Mouse (Mus musculus): ENCODE data around the gene Syk. TPM values are rescaled to one million over a fixed set of nuclear protein-coding genes. Genes with fewer than 3 reads are reported as not detected.

The Syk gene
- polyA plus RNA-seq, 1 experiment from 2014 or later = 7.9 TPM

GRCm38 (mm10) chr13:52542636-52543035, 40.3 kb upstream of the Syk start:
- Histone ChIP-seq H3K4me3 (ENCODE audit: low read length) (no peak overlapping the region), H3K27ac (ENCODE audit: low read length) (no peak overlapping the region), H3K9ac (ENCODE audit: low read length) (no peak overlapping the region), H3K27me3 (ENCODE audit: control insufficient read depth, insufficient read depth, low read length) (no peaks in the 10 kb centered on the region), H3K36me3 (ENCODE audit: control insufficient read depth, insufficient read depth) (no peaks in the 10 kb centered on the region), H3K4me2 (ENCODE audit: low read depth, low read length) (no peak overlapping the region), H3K4me1 (ENCODE audit: control insufficient read depth, insufficient read depth, low read length) (no peaks in the 10 kb centered on the region), H3K9me3 (replicated peaks; ENCODE audit: control insufficient read depth, low read length) (no peaks in the 10 kb centered on the region)
- no peak for ATAC-seq (replicated peaks; ENCODE audit: extremely low read depth, insufficient read depth, low FRiP score)
- 42% methylated on average over 4 of the region's 4 CpGs for WGBS

GRCm38 (mm10) chr13:52546288-52546687, 36.7 kb upstream of the Syk start:
- Histone ChIP-seq H3K4me3 (ENCODE audit: low read length) (no peak overlapping the region), H3K9me3 (replicated peaks; ENCODE audit: control insufficient read depth, low read length) (no peaks in the 10 kb centered on the region), H3K36me3 (ENCODE audit: control insufficient read depth, insufficient read depth) (no peaks in the 10 kb centered on the region), H3K27ac (ENCODE audit: low read length) (no peak overlapping the region), H3K27me3 (ENCODE audit: control insufficient read depth, insufficient read depth, low read length) (no peaks in the 10 kb centered on the region), H3K9ac (ENCODE audit: low read length) (no peak overlapping the region), H3K4me2 (ENCODE audit: low read depth, low read length) (no peak overlapping the region), H3K4me1 (ENCODE audit: control insufficient read depth, insufficient read depth, low read length) (no peaks in the 10 kb centered on the region)
- ATAC-seq (replicated peaks; ENCODE audit: extremely low read depth, insufficient read depth, low FRiP score) = no peak
- 71% methylated on average over 6 of the region's 6 CpGs for WGBS

- Histone ChIP-seq H3K36me3 (ENCODE audit: control insufficient read depth, insufficient read depth) (no peaks in the 10 kb centered on the region), H3K9ac (ENCODE audit: low read length) (no peak overlapping the region), H3K27ac (ENCODE audit: low read length) (no peak overlapping the region), H3K4me3 (ENCODE audit: low read length) (no peak overlapping the region), H3K4me2 (ENCODE audit: low read depth, low read length) (no peak overlapping the region), H3K9me3 (replicated peaks; ENCODE audit: control insufficient read depth, low read length) (no peaks in the 10 kb centered on the region), H3K4me1 (ENCODE audit: control insufficient read depth, insufficient read depth, low read length) (no peaks in the 10 kb centered on the region), H3K27me3 (ENCODE audit: control insufficient read depth, insufficient read depth, low read length) (no peaks in the 10 kb centered on the region)
- no peak for ATAC-seq (replicated peaks; ENCODE audit: extremely low read depth, insufficient read depth, low FRiP score)
- WGBS = 65% methylated on average over 5 of the region's 5 CpGs
Measured at GRCm38 (mm10) chr13:52550690-52551193, 32.2 kb upstream of the Syk start.

GRCm38 (mm10) chr13:52551275-52551674, 31.7 kb upstream of the Syk start:
- H3K27me3 ChIP-seq (ENCODE audit: control insufficient read depth, insufficient read depth, low read length) = no peaks in the 10 kb centered on the region
- no peaks in the 10 kb centered on the region for H3K4me1 ChIP-seq (ENCODE audit: control insufficient read depth, insufficient read depth, low read length)
- no peak overlapping the region for H3K4me3 ChIP-seq (ENCODE audit: low read length)
- H3K4me2 ChIP-seq (ENCODE audit: low read depth, low read length) = no peak overlapping the region
- WGBS = 67% methylated on average over 9 of the region's 9 CpGs
- no peaks in the 10 kb centered on the region for H3K36me3 ChIP-seq (ENCODE audit: control insufficient read depth, insufficient read depth)
- H3K27ac ChIP-seq (ENCODE audit: low read length) = no peak overlapping the region
- no peaks in the 10 kb centered on the region for H3K9me3 ChIP-seq (replicated peaks; ENCODE audit: control insufficient read depth, low read length)
- no peak for ATAC-seq (replicated peaks; ENCODE audit: extremely low read depth, insufficient read depth, low FRiP score)
- no peak overlapping the region for H3K9ac ChIP-seq (ENCODE audit: low read length)

GRCm38 (mm10) chr13:52552822-52553477, 30.0 kb upstream of the Syk start:
- H3K27ac ChIP-seq (ENCODE audit: low read length) = no peak overlapping the region

GRCm38 (mm10) chr13:52554722-52555121, 28.3 kb upstream of the Syk start:
- H3K9me3 ChIP-seq (replicated peaks; ENCODE audit: control insufficient read depth, low read length) = no peaks in the 10 kb centered on the region
- H3K4me2 ChIP-seq (ENCODE audit: low read depth, low read length) = no peak overlapping the region
- H3K27ac ChIP-seq (ENCODE audit: low read length) = no peak overlapping the region
- no peaks in the 10 kb centered on the region for H3K36me3 ChIP-seq (ENCODE audit: control insufficient read depth, insufficient read depth)
- WGBS = 78% methylated on average over 9 of the region's 9 CpGs
- ATAC-seq (replicated peaks; ENCODE audit: extremely low read depth, insufficient read depth, low FRiP score) = no peak
- H3K9ac ChIP-seq (ENCODE audit: low read length) = no peak overlapping the region
- H3K4me3 ChIP-seq (ENCODE audit: low read length) = no peak overlapping the region
- H3K27me3 ChIP-seq (ENCODE audit: control insufficient read depth, insufficient read depth, low read length) = no peaks in the 10 kb centered on the region
- no peaks in the 10 kb centered on the region for H3K4me1 ChIP-seq (ENCODE audit: control insufficient read depth, insufficient read depth, low read length)

More at GRCm38 (mm10) chr13:52552822-52553477, 30.0 kb upstream of the Syk start:
- WGBS = 60% methylated on average over 9 of the region's 9 CpGs
- no peaks in the 10 kb centered on the region for H3K27me3 ChIP-seq (ENCODE audit: control insufficient read depth, insufficient read depth, low read length)
- H3K36me3 ChIP-seq (ENCODE audit: control insufficient read depth, insufficient read depth) = no peaks in the 10 kb centered on the region
- no peak overlapping the region for H3K4me3 ChIP-seq (ENCODE audit: low read length)
- no peak overlapping the region for H3K4me2 ChIP-seq (ENCODE audit: low read depth, low read length)
- H3K9me3 ChIP-seq (replicated peaks; ENCODE audit: control insufficient read depth, low read length) = no peaks in the 10 kb centered on the region
- no peaks in the 10 kb centered on the region for H3K4me1 ChIP-seq (ENCODE audit: control insufficient read depth, insufficient read depth, low read length)
- no peak for ATAC-seq (replicated peaks; ENCODE audit: extremely low read depth, insufficient read depth, low FRiP score)
- no peak overlapping the region for H3K9ac ChIP-seq (ENCODE audit: low read length)

- WGBS = 60% methylated on average over 7 of the region's 7 CpGs
- H3K4me2 ChIP-seq (ENCODE audit: low read depth, low read length) = no peak overlapping the region
- no peaks in the 10 kb centered on the region for H3K9me3 ChIP-seq (replicated peaks; ENCODE audit: control insufficient read depth, low read length)
- H3K4me1 ChIP-seq (ENCODE audit: control insufficient read depth, insufficient read depth, low read length) = no peaks in the 10 kb centered on the region
- H3K9ac ChIP-seq (ENCODE audit: low read length) = no peak overlapping the region
- H3K36me3 ChIP-seq (ENCODE audit: control insufficient read depth, insufficient read depth) = no peaks in the 10 kb centered on the region
- no peaks in the 10 kb centered on the region for H3K27me3 ChIP-seq (ENCODE audit: control insufficient read depth, insufficient read depth, low read length)
- no peak for ATAC-seq (replicated peaks; ENCODE audit: extremely low read depth, insufficient read depth, low FRiP score)
- no peak overlapping the region for H3K27ac ChIP-seq (ENCODE audit: low read length)
- H3K4me3 ChIP-seq (ENCODE audit: low read length) = no peak overlapping the region
Measured at GRCm38 (mm10) chr13:52557421-52557820, 25.6 kb upstream of the Syk start.

GRCm38 (mm10) chr13:52561367-52562165, 21.4 kb upstream of the Syk start:
- Histone ChIP-seq H3K27ac (ENCODE audit: low read length) (no peak overlapping the region), H3K4me1 (ENCODE audit: control insufficient read depth, insufficient read depth, low read length) (no peaks in the 10 kb centered on the region; the same call in 1 of the 2 replicates), H3K9ac (ENCODE audit: low read length) (no peak overlapping the region), H3K9me3 (replicated peaks; ENCODE audit: control insufficient read depth, low read length) (no peaks in the 10 kb centered on the region), H3K4me2 (ENCODE audit: low read depth, low read length) (no peak overlapping the region), H3K4me3 (ENCODE audit: low read length) (no peak overlapping the region), H3K36me3 (ENCODE audit: control insufficient read depth, insufficient read depth) (no peaks in the 10 kb centered on the region), H3K27me3 (ENCODE audit: control insufficient read depth, insufficient read depth, low read length) (no peaks in the 10 kb centered on the region)
- WGBS = 91% methylated on average over 8 of the region's 8 CpGs
- no peak for ATAC-seq (replicated peaks; ENCODE audit: extremely low read depth, insufficient read depth, low FRiP score)

GRCm38 (mm10) chr13:52562166-52562571, 20.8 kb upstream of the Syk start:
- H3K9me3 ChIP-seq (replicated peaks; ENCODE audit: control insufficient read depth, low read length) = no peaks in the 10 kb centered on the region
- 49% methylated on average over 4 of the region's 4 CpGs for WGBS
- no peak overlapping the region for H3K27ac ChIP-seq (ENCODE audit: low read length)
- no peak for ATAC-seq (replicated peaks; ENCODE audit: extremely low read depth, insufficient read depth, low FRiP score)
- no peak overlapping the region for H3K4me2 ChIP-seq (ENCODE audit: low read depth, low read length)
- H3K4me1 ChIP-seq (ENCODE audit: control insufficient read depth, insufficient read depth, low read length) = no peaks in the 10 kb centered on the region; the same call in 1 of the 2 replicates
- no peaks in the 10 kb centered on the region for H3K27me3 ChIP-seq (ENCODE audit: control insufficient read depth, insufficient read depth, low read length)
- no peak overlapping the region for H3K4me3 ChIP-seq (ENCODE audit: low read length)
- no peaks in the 10 kb centered on the region for H3K36me3 ChIP-seq (ENCODE audit: control insufficient read depth, insufficient read depth)
- H3K9ac ChIP-seq (ENCODE audit: low read length) = no peak overlapping the region

All from heart, embryonic 16.5 days (tissue).